ENCODE assay signal across 1 mouse cellular context in the genomic region with DNA sequence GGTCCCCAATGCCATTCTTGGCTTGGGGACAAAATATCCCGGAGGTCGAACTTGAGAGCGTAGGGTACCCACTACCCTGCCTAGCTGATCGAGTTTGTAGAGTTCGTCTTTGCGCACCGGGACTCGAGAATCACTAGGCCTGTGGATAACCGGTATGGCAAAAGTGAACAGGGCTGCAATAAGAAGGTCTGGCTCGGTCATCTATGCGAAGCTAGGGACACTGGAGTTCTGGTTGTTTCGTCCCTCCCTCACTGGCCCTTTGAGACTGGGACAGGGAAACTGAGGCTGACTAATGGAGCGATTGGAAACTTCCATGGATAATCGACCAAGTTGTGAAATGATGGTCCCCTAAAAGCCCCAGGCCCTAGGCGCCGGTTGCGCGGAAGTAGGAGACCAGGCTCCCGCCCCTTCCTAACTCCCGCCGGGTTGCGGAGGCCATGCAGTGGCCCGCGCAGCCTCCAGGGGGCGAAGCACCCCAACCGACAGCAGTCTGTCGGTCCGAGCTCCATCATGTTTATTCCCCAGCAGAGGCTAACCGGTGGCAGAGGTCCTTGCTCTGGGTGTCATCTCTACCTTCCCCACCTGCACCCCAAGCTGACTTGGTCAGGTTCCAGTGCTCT.
TF ChIP-seq lines count a peak whose summit lies in the region.

No protein-coding gene starts in this region.

TF ChIP-seq in C2C12, 6 proteins besides CTCF, POLR2A, EP300 and RAD21:
- no peak for TF ChIP-seq USF1 (IDR thresholded peaks at IDR 0.05; ENCODE audit: low read depth)
- peak; percentile 54 for TF ChIP-seq MAX (IDR thresholded peaks at IDR 0.05)
